Mouse (Mus musculus): Measurements from ENCODE around the gene Phlda1. TPM values are rescaled to one million over a fixed set of nuclear protein-coding genes. Genes with fewer than 3 reads are reported as not detected.
"Not testable (repeated sequence)": the region's sequence is repeated elsewhere in the genome, so short reads cannot be mapped to it uniquely, and the experiment has no call there.

The Phlda1 gene
- total RNA-seq (2022): 1 to 10 TPM; 2.4 to 3.9 (median 3.6) TPM

DNA sequence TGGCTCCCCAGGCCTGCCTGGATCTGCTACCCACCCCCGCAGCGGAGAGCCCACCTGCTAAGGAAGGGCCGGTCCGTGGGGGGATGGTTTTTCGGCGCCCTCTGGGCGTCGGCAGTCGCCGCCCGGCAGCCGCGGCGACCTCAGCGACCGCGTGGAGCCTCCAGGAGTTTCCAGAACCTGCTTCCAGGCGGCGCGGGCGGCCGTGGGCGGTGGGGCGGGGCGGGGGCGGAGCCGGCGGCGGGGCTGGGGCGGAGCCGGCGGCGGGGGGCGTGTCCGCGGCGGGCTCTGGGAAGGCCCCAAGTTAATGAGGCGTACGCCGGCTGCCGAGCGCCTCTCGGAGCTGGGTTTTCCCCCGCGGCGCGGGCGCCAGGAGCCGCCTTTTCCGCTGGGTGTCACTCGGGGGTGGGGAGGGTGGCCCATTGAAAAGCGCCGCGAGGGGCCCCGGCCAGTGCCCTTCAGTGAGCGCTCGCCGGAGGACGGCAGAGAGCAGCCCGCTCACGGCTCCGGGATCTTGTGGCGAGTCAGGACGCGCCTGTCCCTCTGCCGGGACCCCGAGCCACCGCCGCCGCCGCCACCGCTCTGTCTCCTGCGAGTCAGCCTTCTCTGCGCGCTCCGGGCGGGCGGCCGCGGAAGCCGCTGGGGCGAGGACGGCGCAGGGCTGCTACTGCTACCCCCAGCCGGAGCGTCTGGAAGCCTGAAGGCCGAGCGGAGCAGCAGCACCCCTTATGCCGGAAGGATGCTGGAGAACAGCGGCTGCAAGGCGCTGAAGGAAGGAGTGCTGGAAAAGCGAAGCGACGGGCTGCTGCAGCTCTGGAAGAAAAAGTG lies at the start of gene Phlda1:
TSS of gene Phlda1 (plus strand) at position 186 of the 825 bp plus-strand sequence.
- DNase-seq (ENCODE audit: low spot score in 2 of 2): peak; percentile 89 to 92

DNA sequence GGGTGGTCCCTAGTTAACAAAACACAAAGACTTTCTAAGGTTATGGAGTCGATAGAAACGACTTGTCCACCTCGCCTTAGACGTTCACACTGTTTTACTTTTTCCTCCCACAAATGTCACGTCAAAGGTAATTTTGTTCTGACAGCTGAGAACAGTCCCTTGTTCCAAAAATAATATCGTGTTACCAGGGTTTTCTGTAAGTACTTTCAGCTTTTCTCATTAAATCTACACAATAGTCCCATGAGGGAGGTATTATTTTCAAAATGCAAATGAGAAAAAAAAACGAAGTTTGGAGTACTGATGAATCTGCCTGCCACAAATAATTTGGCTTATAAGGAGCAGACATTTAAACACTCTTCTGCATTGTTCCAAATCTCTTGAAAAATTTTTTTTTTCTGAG lies 48.0 kb upstream of the Phlda1 start:
- DNase-seq (ENCODE audit: low spot score in 2 of 2): no peak

DNA sequence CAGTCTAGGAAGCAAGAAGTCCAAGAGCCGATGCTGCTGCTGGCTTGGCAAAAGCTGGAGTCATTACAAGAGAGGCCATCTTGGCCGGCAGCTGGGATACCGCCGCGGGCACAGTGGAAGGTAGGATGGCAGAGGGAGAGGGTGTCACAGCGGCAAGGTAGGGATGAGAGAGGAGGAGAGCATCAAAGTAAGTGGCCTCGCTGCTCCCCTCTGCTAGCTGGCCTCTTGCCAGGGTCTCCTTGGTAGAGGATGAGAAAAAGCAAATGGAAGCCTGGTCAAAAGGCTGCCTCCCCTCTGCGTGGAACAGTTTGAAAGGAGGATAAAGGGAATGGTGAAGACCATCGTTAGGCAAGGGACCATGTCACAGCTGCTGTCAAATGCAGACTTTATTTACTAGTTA lies 47.0 kb upstream of the Phlda1 start:
- DNase-seq (ENCODE audit: low spot score in 2 of 2): no peak

DNA sequence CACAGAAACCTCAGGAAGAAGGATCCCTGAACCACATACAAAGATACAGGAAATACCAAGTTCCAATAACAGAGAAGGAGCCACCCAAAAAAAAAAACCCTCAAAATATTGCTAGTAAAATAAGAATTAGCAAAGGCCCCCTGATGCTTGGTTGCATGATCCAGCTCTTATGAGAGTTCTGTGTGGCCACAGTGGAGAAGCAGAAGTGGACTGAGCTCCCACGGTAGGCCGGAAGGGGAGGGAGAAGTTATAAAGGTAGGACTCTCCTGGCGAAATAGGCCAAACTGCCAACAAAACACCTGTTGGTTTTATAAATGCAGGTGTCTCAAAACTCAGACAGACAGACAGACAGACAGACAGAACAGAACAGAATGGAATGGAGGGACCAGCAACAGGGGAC lies 46.2 kb upstream of the Phlda1 start:
- DNase-seq (ENCODE audit: low spot score in 2 of 2): no peak

DNA sequence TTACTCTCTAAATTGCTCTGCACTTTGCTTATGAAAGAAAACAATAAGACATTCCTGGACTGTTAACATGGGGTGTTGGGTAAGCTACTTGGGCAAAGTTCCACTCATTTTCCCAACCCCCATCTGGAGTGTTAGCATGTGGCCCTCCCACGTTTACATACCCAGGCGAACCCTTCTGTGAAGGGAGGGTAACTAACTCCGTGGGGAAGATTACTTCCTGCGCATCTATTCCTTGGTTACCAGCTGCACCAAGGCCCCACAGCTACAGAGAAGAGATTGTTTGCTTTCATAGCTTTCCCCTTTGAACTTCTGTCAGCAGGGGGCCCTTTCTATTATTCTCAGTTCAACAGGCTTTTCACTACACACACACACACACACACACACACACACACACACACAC lies 45.7 kb upstream of the Phlda1 start:
- no peak for DNase-seq (ENCODE audit: low spot score in 2 of 2)

DNA sequence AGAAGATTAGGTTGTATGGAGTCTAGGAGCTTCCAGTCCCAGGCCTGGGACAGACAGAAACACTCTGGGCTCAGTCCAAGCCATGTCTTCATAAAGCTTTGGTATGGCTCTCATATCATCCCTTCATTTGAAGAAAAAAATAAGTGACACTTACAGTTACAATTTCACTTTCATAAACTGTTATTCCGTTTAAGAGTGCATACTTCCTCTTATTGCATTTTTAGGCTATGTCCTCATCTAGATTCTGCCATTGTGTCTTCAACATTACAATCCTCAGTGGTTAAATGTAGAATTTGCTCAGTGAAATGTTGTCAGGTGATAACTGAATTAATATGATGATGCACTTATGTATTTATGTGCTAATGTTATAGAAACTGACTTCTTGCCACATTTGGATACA lies 41.3 kb upstream of the Phlda1 start:
- no peak for DNase-seq (ENCODE audit: low spot score in 2 of 2)

DNA sequence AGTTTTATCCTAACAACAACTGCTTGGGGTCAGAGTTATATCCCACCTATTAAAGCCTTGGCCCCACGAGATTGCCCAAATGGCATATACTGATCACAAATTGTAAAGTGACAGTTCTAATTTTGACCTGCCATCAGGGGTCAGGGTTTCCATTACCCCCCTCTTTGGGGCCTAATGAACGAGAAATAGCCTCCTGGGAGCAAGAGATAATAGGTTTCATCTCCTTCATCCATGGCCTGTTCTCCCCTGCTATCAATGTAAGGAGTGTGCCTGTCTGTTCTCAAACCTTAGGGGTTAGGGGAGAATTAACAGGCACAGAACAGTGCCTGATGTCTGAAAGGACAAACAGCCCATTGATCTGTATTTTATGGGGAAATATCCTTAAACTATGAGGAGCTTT lies 40.7 kb upstream of the Phlda1 start:
- DNase-seq (ENCODE audit: low spot score in 2 of 2): no peak

DNA sequence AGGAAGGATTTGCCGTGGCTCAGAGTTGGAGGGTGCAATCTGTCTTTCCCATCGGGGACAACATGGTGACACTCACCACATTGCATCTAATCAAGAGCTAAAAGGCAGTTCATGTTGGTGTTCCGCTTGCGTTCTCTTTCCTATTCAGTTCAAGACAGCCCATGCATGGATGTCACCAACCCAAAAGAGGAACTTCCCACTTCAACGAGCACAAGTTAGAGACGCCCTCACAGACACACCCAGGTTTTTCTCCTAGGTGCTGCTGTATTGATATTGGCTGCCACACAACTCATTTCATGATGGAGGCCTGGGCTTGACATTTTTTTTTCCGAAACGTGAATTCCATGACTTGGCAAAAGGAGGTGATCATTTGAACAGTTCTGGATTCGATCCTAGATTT lies 34.9 kb upstream of the Phlda1 start:
- no peak for DNase-seq (ENCODE audit: low spot score in 2 of 2)

DNA sequence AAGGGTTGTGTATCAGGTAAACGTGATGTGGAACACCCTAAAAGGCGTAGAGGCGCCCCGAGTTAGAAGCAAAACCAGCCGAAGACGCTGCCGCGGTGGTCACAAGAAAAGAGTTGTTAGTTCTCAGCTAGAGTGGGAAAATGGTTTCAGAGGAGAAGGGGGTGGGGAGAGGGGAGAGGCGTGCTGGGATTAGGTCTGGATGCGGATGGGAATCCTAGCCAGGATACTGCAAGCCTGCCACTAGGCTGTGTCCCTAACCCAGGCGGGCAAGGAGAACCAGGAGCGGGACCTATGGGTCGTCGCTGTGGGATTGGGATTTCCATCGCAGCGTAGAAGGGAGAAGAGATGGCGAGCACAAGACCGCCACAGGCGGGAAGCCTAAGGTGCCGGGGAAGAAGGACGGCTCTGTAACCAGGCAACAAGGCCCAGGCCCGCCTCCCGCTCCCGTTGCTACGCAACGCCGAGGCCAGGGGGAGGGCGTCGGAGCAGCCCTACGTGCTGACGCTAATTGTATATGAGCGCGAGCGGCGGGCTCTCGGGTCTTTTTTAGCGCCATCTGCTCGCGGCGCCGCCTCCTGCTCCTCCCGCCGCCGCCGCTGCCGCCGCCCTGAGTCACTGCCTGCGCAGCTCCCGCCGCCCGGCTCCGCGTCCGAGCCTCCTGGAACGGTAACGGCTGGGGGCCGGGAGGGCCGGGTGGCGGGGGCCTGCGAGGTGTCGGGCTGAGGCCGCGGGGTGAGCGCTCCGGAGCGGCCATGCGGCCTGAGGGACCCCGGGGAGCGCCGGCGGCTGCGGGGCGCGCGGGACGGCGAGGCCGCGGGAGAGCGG lies 33.2 kb upstream of the Phlda1 start, which contains the start of gene Nap1l1:
TSS of gene Nap1l1 (plus strand) at position 538 of the 825 bp plus-strand sequence.
- DNase-seq (ENCODE audit: low spot score in 2 of 2): peak; percentile 94 to 95

DNA sequence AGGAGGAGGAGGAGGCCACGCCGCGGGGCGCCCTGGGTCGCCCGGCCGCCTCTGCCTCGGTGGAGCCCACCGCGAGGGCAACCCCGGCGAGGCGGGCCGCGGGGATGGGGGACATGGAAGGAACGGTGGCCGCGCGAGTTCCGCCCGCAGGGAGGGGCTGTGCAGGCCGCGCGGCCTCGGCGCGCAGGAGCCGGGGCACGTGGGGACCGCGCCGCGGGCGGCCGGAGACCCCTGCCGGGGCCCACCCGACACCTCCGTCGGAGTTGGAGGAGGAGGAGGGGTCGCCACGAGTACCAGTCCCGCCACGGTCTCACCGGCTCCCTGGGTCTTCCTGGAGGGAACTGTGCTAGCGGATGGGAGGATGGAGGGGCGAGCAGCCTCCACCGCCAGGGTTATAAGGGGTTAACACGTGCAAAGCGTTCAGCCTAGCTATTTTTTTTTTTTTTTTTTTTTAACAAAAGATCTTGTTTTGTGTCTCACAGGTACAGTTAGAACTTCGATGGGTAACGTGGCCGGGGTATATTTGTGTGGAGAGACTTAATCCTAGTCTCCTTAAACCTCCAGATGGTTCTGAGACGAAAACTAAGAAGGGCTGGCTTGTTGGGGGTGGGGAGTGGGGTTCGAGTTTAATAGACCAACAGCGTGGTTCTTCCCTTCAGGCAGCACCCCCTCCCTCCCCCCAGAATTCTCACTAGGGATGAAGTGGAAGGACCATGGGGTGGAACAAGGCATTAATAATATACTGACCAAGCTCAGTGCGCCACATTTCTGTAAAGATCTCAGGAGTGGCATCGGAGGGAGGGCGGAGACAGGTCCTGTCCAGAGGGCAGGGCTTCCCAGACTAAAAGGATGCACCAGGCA lies 32.3 kb upstream of the Phlda1 start:
- peak; percentile 2 to 12 for DNase-seq (ENCODE audit: low spot score in 2 of 2)

DNA sequence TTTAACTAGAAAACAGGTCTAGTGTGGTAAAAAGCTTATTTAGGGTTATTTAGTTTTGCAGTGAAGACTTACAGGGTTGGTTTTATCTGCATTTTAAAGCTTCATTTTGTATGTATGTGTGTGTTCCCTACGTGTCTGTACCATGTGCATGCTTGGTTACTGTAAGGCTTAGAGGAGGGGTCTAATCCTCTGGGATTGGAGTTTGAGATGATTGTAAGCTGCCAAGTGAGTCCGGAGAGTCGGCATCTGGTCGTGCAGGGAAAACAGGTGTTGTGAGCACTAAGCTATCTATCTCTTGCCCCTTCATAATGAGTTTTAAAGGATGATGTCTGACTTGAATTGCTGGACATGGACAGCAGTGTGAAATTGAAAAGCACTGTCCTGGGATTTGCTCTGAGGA lies 29.8 kb upstream of the Phlda1 start:
- no peak for DNase-seq (ENCODE audit: low spot score in 2 of 2)

DNA sequence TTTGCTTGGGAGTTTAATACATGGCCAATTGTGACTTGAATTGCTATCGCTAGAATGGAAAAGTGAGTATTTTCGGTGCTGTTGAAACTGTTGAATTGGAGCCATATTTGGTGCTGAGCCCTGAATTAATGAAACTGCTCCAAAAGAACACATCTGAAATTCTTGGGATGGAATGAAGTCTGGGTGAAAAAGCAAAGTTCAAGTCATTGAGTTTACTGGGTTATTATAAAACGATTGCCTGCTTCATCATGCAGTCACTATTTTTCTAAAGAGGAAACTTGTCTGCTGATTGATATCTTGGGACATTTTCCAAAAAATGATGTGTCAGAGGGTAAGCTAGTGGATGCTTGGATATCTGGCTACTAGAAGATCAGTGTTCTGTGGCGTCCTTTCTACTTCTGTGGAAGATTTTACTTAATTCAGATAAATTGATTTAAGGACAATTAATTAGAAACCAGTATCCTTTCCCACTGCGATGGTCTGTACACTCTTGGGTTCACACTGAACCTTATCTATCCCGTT lies 29.0 kb upstream of the Phlda1 start:
- DNase-seq (ENCODE audit: low spot score in 2 of 2): no peak

DNA sequence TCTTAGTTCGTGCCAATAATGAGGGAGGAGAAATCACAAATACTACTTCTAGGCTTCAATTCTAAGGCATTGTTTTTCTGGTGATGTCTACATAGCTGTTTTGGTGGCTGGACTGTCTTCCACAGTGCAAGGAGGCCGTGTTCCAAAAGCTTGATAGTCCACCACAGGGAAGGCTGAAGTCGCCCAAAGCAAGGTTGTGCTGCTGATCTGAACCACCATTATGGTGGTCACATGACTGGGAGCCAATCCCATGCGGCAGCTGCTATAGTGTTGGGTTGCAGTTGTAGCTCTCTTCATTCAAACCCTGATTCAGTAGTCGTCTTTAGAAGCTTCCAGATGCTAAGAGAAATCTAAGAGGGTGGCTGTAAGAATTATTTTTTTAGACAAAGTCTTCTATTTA lies 26.5 kb upstream of the Phlda1 start:
- no peak for DNase-seq (ENCODE audit: low spot score in 2 of 2)

DNA sequence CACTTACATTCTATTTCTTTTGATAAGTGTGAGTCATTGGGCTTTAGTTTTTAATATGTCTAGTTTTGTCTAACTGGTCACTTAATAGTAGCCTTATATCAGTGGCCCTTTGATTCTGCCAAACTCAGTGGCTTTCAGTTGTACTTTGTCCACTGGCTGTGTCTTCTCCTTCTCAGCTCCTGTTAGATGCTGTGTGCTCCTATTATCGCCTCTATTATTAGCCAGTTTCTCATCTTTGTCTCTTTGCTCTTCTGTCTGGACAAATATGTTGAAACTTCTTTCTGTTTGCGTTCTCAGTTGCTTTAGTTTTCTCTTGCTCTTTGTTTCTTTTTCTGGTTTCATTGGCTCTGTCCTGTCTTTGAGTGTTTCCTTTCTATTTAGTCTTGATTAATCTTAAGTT lies 23.4 kb upstream of the Phlda1 start:
- no peak for DNase-seq (ENCODE audit: low spot score in 2 of 2)

DNA sequence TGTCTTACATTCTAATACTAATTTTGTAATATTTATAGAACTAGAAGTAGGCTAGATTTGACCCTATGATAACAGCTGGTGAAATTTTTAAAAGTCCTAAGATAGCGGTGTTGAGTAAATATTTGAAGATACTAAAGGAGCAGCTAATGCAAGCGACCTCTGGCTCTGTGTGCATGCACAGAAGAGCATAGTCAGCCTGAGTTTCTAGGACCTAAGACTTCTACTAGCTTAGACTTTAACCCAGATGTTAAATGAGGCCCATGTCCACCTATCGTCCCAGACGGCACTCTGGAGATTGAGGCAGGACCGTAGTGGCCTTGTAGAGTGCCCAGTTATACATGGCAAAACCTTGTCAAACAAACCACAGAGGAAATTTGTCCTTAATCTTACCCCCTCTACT lies 22.0 kb upstream of the Phlda1 start:
- no peak for DNase-seq (ENCODE audit: low spot score in 2 of 2)

DNA sequence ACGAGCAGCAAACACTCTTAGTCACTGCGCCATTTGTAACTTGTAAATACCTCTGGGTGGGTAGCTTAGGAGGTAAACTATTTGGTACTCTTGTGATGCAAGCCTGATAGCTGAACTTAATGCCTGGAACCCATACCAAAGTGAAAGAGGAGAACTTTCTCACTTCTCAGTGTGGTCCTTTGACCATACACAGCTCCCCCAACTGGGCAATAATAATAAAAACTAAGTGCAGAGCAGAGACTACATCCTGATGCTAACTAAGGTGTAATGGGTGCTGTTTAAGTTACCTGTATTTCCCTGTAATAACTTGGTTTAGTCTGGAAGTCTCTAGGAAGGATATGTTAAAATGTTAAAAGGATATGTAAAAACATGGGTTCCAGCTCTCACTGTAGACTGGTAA lies 17.3 kb upstream of the Phlda1 start:
- no peak for DNase-seq (ENCODE audit: low spot score in 2 of 2)

DNA sequence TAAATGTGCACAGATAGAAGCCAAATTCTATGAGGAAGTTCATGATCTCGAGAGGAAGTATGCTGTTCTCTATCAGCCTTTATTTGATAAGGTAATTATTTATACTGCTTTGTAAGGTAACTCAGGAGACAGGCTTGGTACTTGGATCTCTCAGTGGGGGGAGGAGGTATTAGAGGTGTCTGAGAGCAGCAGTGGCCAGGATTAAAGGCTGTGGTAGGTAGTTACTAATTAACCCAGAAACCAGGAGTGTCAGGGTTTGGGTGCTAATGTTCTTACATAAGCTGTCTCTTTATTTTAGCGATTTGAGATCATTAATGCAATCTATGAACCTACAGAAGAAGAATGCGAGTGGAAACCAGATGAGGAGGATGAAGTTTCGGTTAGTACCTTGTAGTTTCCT lies 16.0 kb upstream of the Phlda1 start:
- DNase-seq (ENCODE audit: low spot score in 2 of 2): not testable (repeated sequence)

DNA sequence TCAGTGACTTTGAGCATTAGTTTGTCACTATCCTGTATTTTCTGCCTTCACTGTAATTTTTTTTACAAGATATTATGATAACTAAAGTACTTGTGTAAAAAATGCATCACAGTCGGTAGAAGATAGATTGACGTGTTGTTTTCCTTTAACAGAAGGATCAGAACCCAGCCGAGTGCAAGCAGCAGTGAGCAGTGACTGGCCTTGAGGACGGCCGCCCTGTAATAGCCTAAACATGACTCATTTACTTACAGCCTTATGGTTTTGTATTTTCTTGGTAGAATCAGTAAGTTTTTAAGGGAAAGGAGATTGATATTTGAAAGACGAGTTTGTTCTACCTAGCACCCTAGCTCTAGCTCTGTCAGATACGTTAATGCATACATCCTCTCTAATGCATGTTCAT lies 10.2 kb upstream of the Phlda1 start:
- DNase-seq (ENCODE audit: low spot score in 2 of 2): no peak

DNA sequence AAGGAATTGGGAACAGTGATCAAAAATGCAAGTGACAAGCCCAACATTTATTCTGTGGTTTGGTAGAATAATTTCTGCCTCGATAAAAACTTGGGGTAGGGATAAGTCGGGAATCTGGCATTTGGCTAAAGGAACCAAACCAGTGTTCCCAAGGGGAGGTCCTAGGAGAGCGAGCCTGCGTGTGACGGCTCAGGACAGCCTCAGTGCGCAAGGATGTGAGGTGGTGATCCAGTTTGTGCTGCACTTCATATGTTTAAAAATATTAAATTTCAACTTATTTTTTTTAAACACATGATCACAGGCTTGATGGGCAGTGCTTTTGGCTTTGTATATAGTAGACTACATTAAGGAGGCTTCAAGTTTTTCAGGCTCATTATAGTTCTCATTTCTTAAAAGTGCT lies 6.2 kb upstream of the Phlda1 start:
- DNase-seq (ENCODE audit: low spot score in 2 of 2): no peak

DNA sequence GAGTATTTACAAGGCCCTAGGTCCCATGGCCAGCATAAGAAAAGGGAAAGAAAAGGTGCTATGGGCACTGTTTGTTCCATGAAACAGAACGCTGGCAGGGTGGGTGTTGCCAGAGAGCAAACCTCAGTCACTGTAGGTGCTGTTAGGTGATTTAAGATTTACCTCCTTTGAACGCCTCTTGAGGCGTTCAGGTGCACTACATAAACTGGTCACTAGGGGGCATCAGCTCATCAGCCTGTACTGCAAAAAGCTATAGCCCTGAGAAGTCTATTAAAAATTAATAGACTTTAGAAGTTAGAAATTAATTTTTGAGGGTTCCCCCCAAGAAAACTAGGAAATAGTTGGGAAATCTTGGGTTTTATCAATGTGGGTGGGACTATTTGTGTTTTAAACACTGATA lies 3.0 kb upstream of the Phlda1 start:
- DNase-seq (ENCODE audit: low spot score in 2 of 2): peak; percentile 54 to 57

DNA sequence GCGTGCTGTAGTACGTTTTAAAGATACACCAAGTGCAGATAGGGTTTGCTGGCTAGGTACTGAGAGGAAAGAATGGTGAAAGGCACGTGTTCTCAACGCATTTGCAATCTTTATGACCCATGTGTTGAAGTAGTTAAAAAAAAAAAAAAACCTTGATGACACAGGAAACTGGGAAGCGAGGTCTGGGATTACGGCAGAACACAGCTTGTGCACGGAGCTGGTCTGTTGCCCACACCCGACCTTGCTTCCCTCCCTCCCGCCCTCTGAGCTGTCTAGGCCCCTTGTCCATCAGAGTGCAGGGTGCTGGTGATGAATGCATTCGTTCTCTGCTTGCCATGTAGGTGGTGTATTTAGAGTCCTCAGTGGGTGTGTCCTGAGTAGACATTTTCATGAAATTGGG lies 2.4 kb upstream of the Phlda1 start:
- no peak for DNase-seq (ENCODE audit: low spot score in 2 of 2)
